Mouse (Mus musculus) spleen, postnatal 4 days (tissue): ENCODE results near the gene Ripor2.

Experiments used
- DNase-seq, 2 experiments: peaks; one replicate each; pipeline ENCODE4 v3.0.0; 2022; ENCODE audit warnings: low spot score in 2 of 2

Gene Ripor2

DNA sequence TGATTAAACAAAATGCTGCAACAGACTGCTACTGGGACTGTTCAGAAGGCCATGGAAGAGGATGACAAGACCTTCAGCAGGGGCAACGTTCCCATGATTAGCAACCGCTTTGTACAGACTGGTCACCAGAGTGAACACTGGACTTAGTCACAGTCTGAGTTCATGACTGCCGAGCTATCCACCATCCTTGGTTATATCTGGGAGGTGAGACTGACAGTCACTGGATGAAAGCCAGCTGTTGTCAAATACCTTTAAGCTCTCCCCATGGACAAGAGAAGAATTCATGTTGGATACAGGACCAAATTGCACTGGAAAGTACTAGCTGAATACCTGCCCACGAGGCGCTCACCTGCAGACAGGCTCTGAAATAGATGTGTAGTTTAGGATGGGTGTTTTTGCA lies 2.4 kb downstream of the Ripor2 start:
- DNase-seq = no peak

DNA sequence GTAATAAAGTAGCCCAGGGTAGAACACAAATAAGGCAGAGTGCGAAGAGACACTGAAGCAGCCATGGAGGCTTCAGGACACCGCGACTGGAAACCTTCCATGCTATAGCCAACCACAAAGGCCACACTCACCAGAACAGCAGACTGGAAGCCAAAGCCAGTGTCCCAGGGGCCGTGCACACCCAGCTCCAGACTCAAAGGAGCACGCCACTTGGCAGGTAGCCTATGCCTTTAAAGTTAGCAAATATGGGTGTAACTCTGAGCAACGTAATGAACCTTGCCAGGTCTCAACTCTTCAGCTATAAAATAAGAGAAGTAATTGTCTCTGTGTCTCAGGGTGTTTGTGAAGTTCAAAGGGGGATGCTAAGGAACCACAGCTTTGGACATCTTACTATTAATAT lies 2.9 kb downstream of the Ripor2 start:
- no peak for DNase-seq

DNA sequence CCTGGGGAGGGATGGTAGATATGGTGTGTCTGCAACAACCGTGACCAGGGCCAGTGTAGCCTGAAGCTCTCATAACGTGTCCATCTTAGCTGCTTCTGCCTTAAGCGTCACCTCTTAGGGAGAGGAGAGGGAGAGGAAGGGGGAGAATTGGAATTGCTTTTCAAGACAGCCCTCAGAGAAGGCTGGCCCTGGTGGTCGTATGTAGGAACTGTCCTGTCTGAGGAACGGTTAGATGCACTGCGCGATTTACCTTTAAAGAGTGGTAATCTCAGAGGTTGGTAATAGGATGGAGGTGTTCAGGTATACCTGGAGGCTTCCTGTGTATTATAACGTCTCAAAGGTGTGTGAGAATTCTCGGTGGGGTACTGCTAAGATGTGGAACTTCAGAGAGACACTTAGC lies 3.4 kb downstream of the Ripor2 start:
- no peak for DNase-seq

DNA sequence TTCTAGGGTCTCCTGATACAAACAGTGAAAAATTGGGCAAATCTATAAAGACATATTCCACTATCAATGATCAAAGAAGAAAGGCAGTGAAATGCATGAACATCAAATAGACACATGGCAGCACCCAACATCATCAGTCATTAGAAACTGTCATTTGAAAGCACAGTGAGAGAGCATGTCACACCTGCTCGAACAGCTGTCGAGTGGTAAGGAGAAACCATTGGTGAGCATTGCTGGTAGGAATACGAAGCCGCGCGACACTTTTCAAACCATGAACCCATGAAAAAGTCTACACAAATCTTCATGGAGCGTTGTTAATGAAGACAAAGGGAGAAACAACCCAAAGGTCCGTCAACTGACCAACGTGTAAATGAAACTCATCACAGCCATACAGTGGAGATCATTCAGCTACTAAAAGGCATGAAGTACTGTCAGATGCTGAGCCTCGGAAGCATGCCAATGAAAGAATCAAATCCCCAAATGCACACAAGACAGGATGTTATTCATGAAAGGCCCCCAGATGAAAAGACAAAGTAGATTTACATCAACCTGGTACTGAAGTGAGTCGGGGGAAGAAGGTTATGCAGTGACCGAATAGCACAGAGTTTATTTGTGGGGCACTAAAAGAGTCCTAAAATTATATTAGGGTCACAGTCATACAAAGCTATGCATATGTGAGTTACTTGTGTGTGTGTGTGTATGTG lies 5.4 kb downstream of the Ripor2 start:
- DNase-seq = no peak

DNA sequence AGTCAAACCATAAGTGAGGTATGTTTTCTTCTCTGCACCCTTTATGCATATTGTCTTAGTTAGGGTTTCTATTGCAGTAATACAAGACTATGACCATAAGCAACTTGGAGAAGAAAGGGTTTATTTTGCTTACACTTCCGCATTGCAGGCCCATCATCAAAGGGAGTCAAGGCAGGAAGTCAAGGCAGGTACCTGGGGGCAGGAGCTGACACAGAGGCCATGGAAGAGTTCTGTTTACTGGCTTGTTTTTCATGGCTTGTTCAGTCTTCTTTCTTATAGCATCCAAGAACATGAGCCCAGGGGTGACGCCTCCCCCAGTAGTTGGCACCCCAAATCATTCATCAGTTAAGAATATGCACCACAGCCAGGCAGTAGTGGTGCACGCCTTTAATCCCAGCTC lies 6.6 kb downstream of the Ripor2 start:
- no peak for DNase-seq

DNA sequence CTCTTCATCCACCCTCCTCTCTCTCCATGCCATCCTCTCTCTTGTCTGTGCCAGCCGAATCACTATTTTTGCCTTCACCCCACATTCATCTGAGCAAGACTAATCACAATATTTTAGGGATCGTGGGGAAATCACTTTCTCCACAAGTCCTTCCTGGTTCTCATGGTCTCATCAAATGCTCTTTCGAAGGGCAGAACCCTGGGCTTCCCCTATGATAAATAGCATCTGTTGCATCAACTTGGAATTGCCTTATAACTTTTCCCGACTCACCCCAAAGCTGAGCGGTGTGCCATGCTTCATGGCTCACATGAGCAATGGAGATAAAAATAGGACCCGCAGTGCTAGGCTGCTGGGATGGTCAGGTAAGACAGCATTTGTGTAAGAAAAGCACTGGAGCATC lies 9.7 kb downstream of the Ripor2 start:
- no peak for DNase-seq

DNA sequence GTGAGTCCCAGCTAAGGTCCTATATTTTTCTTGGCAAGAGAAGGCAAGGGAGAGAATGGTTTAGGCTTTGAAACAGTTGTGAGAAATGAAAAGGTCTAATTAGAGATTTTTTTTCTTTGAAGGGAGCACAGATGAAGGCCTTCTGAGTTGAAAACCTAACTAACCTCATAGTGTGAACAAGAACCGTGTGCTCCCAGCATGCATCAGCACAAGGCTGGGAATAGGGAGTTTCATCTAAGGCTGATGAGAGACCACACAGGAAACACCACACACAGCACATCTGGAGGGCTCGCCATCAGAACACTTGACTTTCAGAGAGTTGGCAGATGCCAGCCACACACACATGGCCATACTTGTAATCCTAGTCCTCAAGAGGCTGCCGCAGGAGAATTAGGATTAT lies 12.3 kb downstream of the Ripor2 start:
- DNase-seq = no peak

DNA sequence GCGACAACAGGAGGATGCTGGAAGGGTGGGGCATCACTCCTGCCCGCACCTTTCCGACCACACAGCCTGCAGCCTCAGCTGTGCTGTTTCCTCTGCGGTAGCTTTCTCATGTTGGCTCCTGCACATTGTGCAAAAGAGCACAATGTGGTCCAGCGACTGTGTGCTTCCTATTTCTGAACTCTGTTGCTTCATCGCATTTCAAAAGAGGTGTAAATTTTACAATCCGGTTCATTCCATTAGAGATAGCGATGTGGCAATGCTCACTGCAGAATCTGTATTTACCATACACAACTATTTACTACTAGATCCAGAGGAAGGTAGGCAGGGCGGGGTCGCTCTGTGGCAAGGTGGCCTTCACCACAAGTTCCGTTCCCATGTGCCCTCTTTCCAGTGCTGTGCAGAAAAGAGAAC lies 17.6 kb downstream of the Ripor2 start:
- peak; percentile 59 to 78 for DNase-seq

DNA sequence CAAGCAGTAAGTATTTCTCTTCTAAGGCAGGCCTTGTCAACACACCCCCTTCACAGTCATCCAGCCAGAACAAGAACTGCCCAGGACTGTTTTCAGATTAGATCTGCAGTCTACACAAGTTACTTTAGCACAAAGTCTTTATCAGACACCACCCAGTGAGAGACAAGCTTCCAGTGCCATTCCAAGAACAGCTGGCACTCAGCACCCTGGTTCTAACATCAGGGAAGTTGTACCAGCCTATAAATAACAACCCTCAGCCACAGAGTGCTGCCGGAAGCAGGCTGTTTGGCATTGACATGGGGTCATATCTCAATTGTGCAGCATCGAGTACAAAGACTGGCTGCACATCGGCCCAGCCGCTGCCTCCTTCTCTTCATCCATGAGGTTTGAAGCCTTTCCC lies 21.0 kb downstream of the Ripor2 start:
- peak; percentile 39 to 72 for DNase-seq

DNA sequence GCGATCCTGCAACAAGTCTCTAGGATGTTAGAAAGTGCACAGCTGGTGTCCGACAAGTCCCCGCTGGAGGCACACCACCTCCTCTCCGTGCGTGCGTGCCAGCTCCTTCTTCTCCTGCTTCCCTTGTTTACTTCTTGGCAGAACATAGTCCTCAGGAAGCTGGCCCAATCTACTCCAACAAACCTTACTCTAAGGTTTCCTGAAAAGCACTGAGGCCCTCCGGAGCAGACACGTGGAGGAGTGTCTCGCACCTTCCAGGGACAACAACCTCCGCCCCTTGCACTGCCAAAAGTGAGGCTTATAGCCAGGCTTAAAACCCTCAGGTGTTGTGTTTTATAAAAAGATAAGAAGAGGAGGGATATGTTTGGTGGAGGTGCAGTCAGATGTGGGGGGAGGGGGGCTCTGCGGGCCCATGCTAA lies 21.6 kb downstream of the Ripor2 start:
- no peak for DNase-seq

DNA sequence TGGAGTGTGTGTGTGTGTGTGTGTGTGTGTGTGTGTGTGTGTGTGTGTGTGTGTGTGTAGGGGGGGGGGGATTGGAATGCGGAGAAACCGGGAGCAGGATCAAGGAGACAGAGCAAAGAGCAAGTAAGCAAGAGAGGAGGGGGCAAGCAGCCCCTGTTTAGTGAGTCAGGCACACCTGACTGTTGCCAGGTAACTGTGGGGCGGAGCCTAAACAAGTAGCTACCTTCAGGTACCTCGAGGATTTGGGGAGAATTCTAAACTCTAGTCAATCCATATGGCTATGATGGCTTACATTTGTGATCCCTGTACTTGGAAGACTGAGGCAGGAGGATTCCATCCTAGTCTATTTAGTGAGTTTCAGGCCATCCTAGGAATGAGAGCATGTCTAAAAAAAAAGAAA lies 22.1 kb downstream of the Ripor2 start:
- no peak for DNase-seq

DNA sequence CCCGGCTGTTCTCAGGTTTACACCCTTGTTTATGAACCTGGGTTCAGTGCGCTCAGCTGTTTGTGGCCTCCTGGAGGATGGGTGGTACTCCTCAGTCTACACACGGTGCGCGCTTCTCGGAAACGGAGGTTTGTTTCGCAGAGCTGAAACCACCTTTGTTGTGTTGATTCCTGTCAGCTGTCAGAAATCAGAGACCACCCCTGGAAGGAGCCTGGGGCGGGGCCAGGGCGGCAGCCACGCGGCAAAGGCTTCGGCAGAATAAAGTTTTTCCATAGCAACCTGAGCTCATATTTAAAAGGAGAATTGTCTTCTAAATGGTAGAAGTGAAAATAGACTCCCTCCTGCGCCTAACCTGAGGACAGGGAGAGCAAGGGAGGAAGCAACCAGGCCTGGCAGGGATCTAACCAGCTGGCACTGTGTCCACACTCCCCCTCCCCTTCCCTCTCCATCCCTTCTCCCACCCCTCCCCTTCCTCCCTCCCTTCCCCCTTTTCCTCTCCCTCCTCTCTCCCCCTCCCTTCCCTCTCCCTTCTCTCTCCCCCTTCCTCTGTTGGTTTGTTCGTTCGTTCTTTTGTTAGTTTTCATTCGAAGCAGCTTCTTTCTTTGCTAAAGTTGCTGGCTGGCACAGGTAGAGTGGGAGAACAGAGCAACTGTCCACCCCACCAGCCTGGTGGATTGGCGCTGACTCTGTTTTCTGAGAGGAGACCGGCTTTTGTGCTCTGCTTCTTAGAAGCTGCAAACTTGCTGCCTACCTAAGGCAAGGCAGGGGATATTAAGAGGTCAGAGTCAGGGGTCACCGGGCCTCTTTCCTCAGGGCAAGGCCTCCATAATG lies 23.0 kb downstream of the Ripor2 start:
- DNase-seq = peak; percentile 63 to 78

DNA sequence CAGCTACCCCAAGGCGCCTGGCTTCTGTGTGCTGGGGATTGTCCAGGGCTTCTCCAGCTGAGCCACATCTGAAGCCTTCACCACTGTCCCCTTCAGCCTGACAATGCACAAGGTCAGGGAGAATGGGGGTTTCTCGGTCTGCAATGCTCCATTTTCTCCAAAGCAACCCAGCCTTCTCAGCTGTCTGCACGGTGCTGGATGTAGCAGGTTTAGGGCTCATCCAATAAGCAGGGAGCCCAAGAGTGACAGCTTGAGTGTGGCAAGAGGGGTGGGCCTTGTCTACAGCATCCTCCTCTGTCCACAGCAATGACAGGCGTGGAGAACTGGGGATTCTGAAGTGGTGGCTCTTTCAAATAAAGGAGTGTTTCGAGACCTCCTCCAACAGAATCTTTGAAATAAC lies 23.8 kb downstream of the Ripor2 start:
- DNase-seq = no peak

DNA sequence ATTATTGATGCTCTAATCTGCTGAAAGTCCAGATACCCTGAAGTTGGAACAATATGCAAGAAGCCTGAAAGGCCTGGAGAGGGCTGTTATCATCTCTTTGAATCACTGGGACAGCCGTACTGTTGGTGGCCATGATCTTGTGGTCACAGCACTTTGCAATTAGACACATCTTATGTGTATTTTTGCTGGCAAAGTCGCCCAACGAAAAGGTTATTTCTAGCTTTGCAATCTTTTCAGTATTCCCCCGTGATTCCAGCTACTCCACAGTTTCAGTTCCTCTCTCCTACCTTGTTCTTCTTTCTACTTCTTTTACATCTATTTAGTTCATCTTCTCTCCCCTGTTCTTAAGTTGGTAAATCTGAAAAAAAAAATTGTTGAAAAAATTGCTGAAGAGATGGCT lies 26.0 kb downstream of the Ripor2 start:
- no peak for DNase-seq

DNA sequence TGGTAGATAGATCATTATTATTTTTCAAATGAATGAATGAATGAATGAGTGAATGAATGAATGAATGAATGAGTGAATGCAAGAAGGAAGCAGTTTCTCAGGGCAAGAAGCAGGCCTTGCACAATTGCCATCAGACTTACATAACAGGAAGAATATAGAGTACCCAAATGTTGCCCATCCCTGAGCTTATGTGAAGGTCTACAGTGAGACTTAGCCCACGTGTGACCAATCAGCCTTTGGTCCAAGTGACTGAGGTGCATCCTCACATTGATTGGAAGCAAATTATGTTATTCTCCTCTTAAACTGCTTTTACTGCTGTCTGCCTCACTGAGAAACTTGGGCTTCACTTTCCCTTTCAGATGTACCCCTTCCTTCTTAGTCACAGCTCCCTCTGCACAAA lies 26.7 kb downstream of the Ripor2 start:
- DNase-seq = no peak

DNA sequence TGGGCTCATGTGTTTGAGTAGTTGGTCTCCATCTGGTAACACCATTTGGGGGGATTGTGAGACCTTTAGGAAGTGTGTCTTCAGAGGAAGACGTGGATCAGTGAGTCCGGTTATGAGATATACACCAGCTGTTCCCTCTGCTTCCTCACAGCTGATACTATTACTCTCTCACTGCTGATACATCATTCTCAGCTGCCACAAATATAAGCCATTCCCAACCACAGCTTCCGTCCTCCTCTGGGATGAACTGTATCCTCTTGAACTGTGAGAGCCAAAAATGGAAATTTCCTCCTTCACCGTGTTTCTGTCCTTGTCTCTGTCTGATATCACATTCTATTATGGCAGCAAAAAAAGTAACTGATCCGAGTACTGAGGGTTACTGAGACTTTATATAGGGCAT lies 28.9 kb downstream of the Ripor2 start:
- DNase-seq = no peak

DNA sequence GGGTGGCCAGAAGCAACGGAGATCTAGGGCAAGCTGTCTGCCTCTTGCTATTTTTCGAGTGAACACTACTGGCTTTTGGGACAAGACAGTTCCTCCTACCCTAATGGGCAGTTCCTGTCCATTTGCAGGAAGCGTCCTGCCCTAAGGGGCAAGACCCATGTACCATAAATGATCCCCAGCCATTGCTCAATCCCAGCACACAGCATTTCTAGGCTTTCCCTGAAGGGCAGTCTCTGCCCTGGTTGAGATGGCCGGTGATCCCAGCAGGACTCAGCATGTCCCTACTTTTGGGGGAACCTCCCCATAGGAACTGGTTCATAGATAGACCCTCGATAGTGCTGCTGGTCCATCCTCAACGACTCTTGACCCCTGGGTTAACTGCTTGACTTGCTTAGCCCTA lies 31.0 kb downstream of the Ripor2 start:
- no peak for DNase-seq

DNA sequence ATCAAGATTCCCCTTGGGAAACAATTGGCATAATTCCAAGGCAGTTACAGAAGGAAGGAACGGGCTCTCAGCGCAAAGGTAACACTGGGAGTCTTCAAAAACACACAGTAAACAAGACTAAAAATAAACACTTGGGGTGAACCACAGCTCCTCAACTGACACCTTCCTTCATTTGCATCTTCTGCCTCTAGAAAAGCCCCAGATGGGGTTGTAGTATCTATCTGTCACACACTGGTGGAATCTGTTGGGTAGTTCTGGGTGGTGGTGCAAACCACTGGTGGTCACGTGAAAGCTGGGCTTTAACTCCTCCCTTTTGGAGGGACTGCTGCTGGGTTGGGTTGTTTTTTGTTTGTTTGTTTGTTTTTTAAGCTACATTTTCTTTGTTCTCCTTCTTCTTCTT lies 31.4 kb downstream of the Ripor2 start:
- DNase-seq = peak in 1 of 2 experiments; percentile 51

DNA sequence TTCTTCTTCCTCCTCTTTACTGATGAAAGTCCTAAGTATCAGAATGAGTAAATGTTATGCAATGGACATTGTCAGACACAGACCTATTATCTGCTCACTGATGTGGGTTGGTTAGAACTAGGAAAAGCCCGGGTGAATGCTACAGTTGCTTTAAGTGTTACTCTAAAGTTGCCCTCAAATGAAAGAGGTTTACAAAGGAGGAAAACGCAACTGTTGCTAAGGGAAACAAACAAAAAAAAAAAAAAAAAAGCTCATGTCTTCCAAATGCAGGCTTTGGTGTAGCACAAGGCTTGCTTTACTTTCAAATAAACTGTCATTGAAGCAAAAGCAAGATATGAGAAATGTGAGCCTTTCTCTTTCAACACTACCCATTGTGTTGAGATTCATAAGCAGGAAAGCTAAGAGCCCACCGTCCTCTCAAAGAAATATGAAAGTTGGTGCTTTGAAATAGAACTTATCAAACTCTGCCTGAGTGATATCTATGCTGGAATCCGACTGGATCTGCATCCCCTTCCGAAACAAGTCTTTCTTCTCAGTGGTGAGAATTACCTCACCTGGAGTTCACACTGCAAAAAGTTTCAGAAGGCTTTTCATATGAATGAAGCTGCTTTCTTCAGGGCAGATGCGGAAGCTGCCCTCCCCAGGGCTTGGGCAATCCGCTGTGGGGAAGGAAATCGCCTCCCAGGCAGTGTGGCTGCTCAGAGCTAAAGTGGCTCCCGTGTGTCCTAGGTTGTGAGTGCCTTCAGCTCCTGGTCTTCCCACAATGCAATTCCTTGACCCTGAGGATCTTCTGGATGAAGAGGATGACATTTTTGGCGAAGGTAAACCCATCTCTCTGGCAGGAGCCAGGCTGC lies 32.2 kb downstream of the Ripor2 start:
- peak; percentile 54 to 78 for DNase-seq

DNA sequence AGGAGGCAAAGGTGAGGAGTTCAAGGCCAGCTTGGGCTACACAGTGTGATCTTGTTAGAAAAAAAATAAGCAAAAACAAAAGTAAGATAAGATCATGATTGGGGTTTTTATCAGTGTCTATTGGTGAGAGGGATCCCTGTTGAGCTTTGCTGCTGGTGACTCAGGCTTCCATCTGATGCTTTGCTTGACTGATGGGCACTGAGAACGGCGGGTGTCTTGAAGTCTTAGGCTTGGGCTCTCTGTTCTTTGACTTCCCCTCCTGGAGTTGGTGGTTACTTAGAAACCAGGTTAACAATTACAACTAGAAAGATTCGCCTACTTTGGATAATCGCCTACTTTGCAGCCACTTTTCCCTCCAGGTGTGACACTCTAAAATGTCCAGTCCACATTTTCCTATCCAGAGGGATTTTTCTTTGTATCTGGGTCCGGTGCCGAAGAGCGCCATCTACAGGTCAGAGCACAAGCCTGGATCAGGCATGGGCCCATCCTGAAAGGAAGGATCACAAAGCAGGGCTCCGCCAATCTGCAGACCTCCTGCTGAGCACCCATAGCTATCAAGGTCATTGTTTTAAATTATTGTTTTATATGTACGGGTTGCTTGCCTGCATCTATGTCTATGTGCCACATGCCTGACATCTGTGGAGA lies 34.1 kb downstream of the Ripor2 start:
- no peak for DNase-seq

DNA sequence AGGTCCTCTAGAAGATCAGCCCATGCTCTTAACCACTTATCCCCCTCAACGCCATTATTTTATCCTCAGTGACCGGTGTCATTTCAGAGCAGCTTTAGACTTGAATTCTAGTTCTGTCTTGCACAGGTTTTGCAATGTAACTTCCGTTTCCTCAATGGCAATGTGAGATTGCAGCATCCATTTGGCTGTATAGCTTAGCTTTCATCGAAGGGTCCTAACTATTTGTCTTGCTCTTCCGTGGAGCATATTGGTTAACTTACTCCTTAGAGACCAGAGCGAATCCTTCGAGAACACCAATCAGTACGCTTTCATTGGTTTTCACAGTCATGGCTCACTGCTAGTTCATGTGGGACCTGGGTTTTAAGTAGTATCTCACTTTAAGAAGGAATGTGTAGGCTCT lies 34.7 kb downstream of the Ripor2 start:
- no peak for DNase-seq
